In genomic region chr6:52246403-52246803, GRCm38 (mm10) we compare ENCODE assay signal across 12 mouse cellular contexts. TPM values are rescaled to one million over a fixed set of nuclear protein-coding genes. Genes with fewer than 3 reads are reported as not detected.
DNase-seq lines count a peak whose midpoint lies in the region; ATAC-seq lines count a peak whose summit lies in the region.
"Had no signal": no experiment of that assay in that cellular context is flagged by ENCODE, and none has a peak within 500 bp of the region (broad histone marks: within the 10 kb centered on the region; RNA-seq: fewer than 3 reads in every experiment).

No protein-coding gene starts in this region.

- H3K36me3 ChIP-seq in limb, embryonic 13.5 days = peaks cover 11% of the 10 kb centered on the region; the same call in 1 of the 2 replicates

- no peak for ATAC-seq in limb, embryonic 13.5 days (ENCODE audit: low FRiP score, low read depth)

- peak overlapping the region; percentile 99 for H3K27ac ChIP-seq in limb, embryonic 13.5 days

- H3K27me3 ChIP-seq in limb, embryonic 13.5 days = peaks cover 14% of the 10 kb centered on the region

- no peaks in the 10 kb centered on the region for H3K9me3 ChIP-seq in limb, embryonic 13.5 days

- H3K4me3 ChIP-seq in limb, embryonic 13.5 days = peak overlapping the region; percentile 95

- DNase-seq in embryo, embryonic 10 days (ENCODE audit: low spot score) = peak; percentile 66
- no peak for DNase-seq in embryo, embryonic 11 days
- peak; percentile 28 for DNase-seq in thymus, postnatal 4 days
- DNase-seq in thymus, postnatal 36 days = no peak
- no peak for DNase-seq in layer of hippocampus, adult 9-10 months (ENCODE audit: low spot score)
- DNase-seq in adrenal gland, postnatal 10 days = no peak
- no peak for DNase-seq in thymus, adult 18-20 months
- DNase-seq: lung, adult 18-20 months; spleen, adult 18-20 months had no signal

- peak overlapping the region; percentile 100 for H3K9ac ChIP-seq in limb, embryonic 13.5 days

- peak overlapping the region; percentile 75 for H3K4me2 ChIP-seq in limb, embryonic 13.5 days (replicated peaks)

- WGBS in limb, embryonic 13.5 days = under 1% methylated on average over 26 of the region's 26 CpGs

- peaks cover 50% of the 10 kb centered on the region for H3K4me1 ChIP-seq in limb, embryonic 13.5 days

RNA-seq across cellular contexts. Expression of gene Hoxa11, which starts 0.8 kb away (rescaled TPM):
- 44.5 and 55.0 TPM in 2 replicates for polyA plus RNA-seq in limb, embryonic 13.5 days (2015; fragmentation: Nextera tagmentation; extraction: Ambion mirVana)
- total RNA-seq in adrenal gland, postnatal 10 days (2021) = not detected
- total RNA-seq: layer of hippocampus, adult 18-20 months had no signal
- polyA plus RNA-seq: cerebellum, adult 2 months had no signal

RNA-seq across cellular contexts. Expression of gene Hoxa10, which starts 5.7 kb away (rescaled TPM):
- polyA plus RNA-seq in limb, embryonic 13.5 days (2015; fragmentation: Nextera tagmentation; extraction: Ambion mirVana) = 191 and 207 TPM in 2 replicates
- 1 to 10 TPM in 1 of 2 experiments, under 1 TPM in 1; 0.42 to 1.5 TPM for total RNA-seq in adrenal gland, postnatal 10 days (2021)
- total RNA-seq: layer of hippocampus, adult 18-20 months had no signal
- polyA plus RNA-seq: cerebellum, adult 2 months had no signal

RNA-seq across cellular contexts. Expression of gene Hoxa13, which starts 14.3 kb away (rescaled TPM):
- 24.5 and 27.7 TPM in 2 replicates for polyA plus RNA-seq in limb, embryonic 13.5 days (2015; fragmentation: Nextera tagmentation; extraction: Ambion mirVana)
- total RNA-seq in adrenal gland, postnatal 10 days (2021) = not detected
- total RNA-seq: layer of hippocampus, adult 18-20 months had no signal
- polyA plus RNA-seq: cerebellum, adult 2 months had no signal

RNA-seq across cellular contexts. Expression of gene Hoxa9, which starts 15.5 kb away (rescaled TPM):
- 58.3 and 63.5 TPM in 2 replicates for polyA plus RNA-seq in limb, embryonic 13.5 days (2015; fragmentation: Nextera tagmentation; extraction: Ambion mirVana)
- total RNA-seq in adrenal gland, postnatal 10 days (2021) = 1 to 10 TPM; 3.0 to 4.4 TPM
- total RNA-seq: layer of hippocampus, adult 18-20 months had no signal
- polyA plus RNA-seq: cerebellum, adult 2 months had no signal

RNA-seq across cellular contexts. Expression of gene Hoxa7, which starts 24.7 kb away (rescaled TPM):
- polyA plus RNA-seq in limb, embryonic 13.5 days (2015; fragmentation: Nextera tagmentation; extraction: Ambion mirVana) = 11.8 and 13.1 TPM in 2 replicates
- 10 to 100 TPM; 21.5 to 26.6 TPM for total RNA-seq in adrenal gland, postnatal 10 days (2021)

Comparison
In these comparisons a context has a peak if more than half of its experiments do, and no peak if none do; other contexts are left out.
1. DNase-seq: peak in embryo, embryonic 10 days (single experiment) and thymus, postnatal 4 days (single experiment); none in embryo, embryonic 11 days (single experiment), thymus, postnatal 36 days (0 of 2), layer of hippocampus, adult 9-10 months (single experiment), adrenal gland, postnatal 10 days (single experiment) and thymus, adult 18-20 months (0 of 2).